Mouse (Mus musculus) E14TG2a.4 (cell line): Measurements from ENCODE around the gene Pkig.

ENCODE experiments used
- CTCF ChIP-seq: conservative IDR thresholded peaks from 2 replicates; pipeline ENCODE4 v1.5.1; 2014; ENCODE audit warnings: low read length
- NANOG ChIP-seq: IDR thresholded peaks from 2 replicates; pipeline ENCODE4 v1.6.1; 2014; ENCODE audit warnings: borderline replicate concordance, low read length, mixed read lengths
- POU5F1 ChIP-seq: IDR thresholded peaks from 2 replicates; pipeline ENCODE4 v1.6.1; 2014; ENCODE audit warnings: low read length, borderline replicate concordance

DNA sequence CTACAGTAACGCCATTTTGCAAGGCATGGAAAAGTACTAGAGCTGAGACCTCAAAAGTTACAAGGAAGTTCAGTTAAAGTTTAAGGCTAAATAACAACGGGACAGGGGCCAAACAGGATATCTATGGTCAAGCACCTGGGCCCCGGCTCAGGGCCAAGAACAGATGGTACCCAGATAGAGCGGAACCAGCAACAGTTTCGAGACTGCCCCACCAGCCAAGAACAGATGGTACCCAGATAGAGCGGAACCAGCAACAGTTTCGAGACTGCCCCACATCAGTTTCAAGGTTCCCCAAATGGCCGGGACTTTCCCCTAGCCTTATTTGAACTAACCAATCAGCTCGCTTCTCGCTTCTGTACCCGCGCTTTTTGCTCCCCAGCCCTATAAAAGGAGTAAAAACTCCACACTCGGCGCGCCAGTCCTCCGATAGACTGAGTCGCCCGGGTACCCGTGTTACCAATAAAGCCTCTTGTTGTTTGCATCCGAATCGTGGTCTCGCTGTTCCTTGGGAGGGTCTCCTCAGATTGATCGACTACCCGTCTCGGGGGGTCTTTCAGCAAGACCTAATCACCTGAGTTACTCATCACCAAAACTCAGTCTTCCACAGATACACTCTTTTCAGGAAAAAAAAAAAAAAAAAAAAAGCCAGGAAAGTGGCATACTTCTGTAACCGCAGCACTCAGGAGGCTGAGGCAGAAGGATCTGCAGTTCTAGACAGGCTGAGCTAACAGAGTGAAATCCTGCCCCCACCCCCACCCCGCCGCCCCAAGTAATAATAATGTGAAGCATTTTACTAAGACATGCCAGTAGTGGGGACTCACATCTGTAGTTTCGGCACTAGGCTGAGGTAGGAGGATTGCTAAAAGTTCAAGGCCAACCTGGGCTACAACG lies 15.3 kb upstream of the Pkig start:
- TF ChIP-seq CTCF (no peak), NANOG (no peak), POU5F1 (no peak)
